Mouse (Mus musculus) retina, postnatal 7 days (tissue): ENCODE measurements around the gene Map6.

Experiments used
- DNase-seq: peaks from one replicate; pipeline ENCODE4 v3.0.0-alpha.2; 2012; ENCODE audit warnings: low read depth, low spot score

The Map6 gene

GRCm38 (mm10) chr7:99267251-99267896 lies at the start of gene Map6:
Map6 (plus strand) TSS chr7:99267447.
- DNase-seq = no peak

GRCm38 (mm10) chr7:99224225-99224624 lies 43.0 kb upstream of the Map6 start:
- no peak for DNase-seq

GRCm38 (mm10) chr7:99224648-99225190 lies 42.5 kb upstream of the Map6 start:
- DNase-seq = no peak

GRCm38 (mm10) chr7:99225421-99225820 lies 41.8 kb upstream of the Map6 start:
- DNase-seq = no peak

- DNase-seq = no peak
Measured at GRCm38 (mm10) chr7:99226662-99227061, 40.6 kb upstream of the Map6 start.

- DNase-seq = no peak
Measured at GRCm38 (mm10) chr7:99227267-99227666, 40.0 kb upstream of the Map6 start.

GRCm38 (mm10) chr7:99228825-99229224 lies 38.4 kb upstream of the Map6 start:
- no peak for DNase-seq

GRCm38 (mm10) chr7:99229411-99229810 lies 37.8 kb upstream of the Map6 start:
- peak; percentile 38 for DNase-seq

- no peak for DNase-seq
Measured at GRCm38 (mm10) chr7:99230061-99230747, 37.0 kb upstream of the Map6 start.

GRCm38 (mm10) chr7:99232571-99232970 lies 34.7 kb upstream of the Map6 start:
- DNase-seq = no peak

GRCm38 (mm10) chr7:99234916-99235315 lies 32.3 kb upstream of the Map6 start:
- DNase-seq = no peak

GRCm38 (mm10) chr7:99235657-99236056 lies 31.6 kb upstream of the Map6 start:
- no peak for DNase-seq

GRCm38 (mm10) chr7:99236888-99237660 lies 30.2 kb upstream of the Map6 start:
- no peak for DNase-seq

GRCm38 (mm10) chr7:99238417-99238816 lies 28.8 kb upstream of the Map6 start, which contains the start of gene Mogat2:
Mogat2 (minus strand) TSS chr7:99238619.
- DNase-seq = no peak

GRCm38 (mm10) chr7:99242097-99242496 lies 25.1 kb upstream of the Map6 start:
- DNase-seq = no peak

- DNase-seq = no peak
Measured at GRCm38 (mm10) chr7:99248157-99248742, 19.0 kb upstream of the Map6 start.

GRCm38 (mm10) chr7:99248906-99249581 lies 18.2 kb upstream of the Map6 start:
- DNase-seq = no peak

- DNase-seq = peak; percentile 51
Measured at GRCm38 (mm10) chr7:99249582-99249911, 17.7 kb upstream of the Map6 start.

GRCm38 (mm10) chr7:99250386-99250785 lies 16.9 kb upstream of the Map6 start:
- DNase-seq = no peak

GRCm38 (mm10) chr7:99255006-99255405 lies 12.2 kb upstream of the Map6 start:
- no peak for DNase-seq

- DNase-seq = no peak
Measured at GRCm38 (mm10) chr7:99261900-99262299, 5.3 kb upstream of the Map6 start.
